Mouse (Mus musculus) hindbrain, embryonic 10.5 days (tissue): ENCODE results near the gene Rflna. TPM values are rescaled to one million over a fixed set of nuclear protein-coding genes. Genes with fewer than 3 reads are reported as not detected.

Source experiments
- DNase-seq: peaks from one replicate; pipeline ENCODE4 v3.0.0-alpha.2; 2017; ENCODE audit warnings: low spot score
- H3K27ac ChIP-seq: fragments of 300-500 bp; sonication (generic); 2 replicates; pipeline ENCODE4 v1.5.1; 2016; ENCODE audit warnings: mild to moderate bottlenecking, moderate library complexity
- H3K27me3 ChIP-seq: fragments of 300-500 bp; sonication (generic); 2 replicates; pipeline ENCODE4 v1.6.1; 2016; ENCODE audit warnings: mild to moderate bottlenecking; ENCODE audit not compliant: poor library complexity, insufficient read depth, severe bottlenecking
- H3K36me3 ChIP-seq: fragments of 300-500 bp; sonication (generic); 2 replicates; pipeline ENCODE4 v1.6.1; 2016; ENCODE audit warnings: mild to moderate bottlenecking, moderate library complexity
- H3K4me1 ChIP-seq: fragments of 300-500 bp; sonication (generic); replicated peaks from 2 replicates; pipeline ENCODE4 v1.6.1; 2016; ENCODE audit warnings: mild to moderate bottlenecking
- H3K4me3 ChIP-seq: fragments of 300-500 bp; sonication (generic); 2 replicates; pipeline ENCODE4 v1.5.1; 2016; ENCODE audit warnings: mild to moderate bottlenecking, moderate library complexity
- H3K9me3 ChIP-seq: fragments of 300-500 bp; sonication (generic); 2 replicates; pipeline ENCODE4 v1.6.1; 2016; ENCODE audit warnings: mild to moderate bottlenecking, moderate library complexity
- WGBS: fragments of 180-500 bp; shearing (Covaris S2); methylation state at CpG from one replicate; pipeline ENCODE4 v1.1.7; 2016; 5-methylcytosine and 5-hydroxymethylcytosine counted together
- polyA plus RNA-seq: library from polyadenylated mRNA; unstranded; fragments of >200 nt; fragmentation: Nextera tagmentation; extraction: Ambion mirVana; gene quantifications from 2 replicates; pipeline ENCODE4 v1.2.1, GENCODE M21; 2016

The Rflna gene
- polyA plus RNA-seq, 1 experiment from 2014 or later: 4.3 TPM

DNA sequence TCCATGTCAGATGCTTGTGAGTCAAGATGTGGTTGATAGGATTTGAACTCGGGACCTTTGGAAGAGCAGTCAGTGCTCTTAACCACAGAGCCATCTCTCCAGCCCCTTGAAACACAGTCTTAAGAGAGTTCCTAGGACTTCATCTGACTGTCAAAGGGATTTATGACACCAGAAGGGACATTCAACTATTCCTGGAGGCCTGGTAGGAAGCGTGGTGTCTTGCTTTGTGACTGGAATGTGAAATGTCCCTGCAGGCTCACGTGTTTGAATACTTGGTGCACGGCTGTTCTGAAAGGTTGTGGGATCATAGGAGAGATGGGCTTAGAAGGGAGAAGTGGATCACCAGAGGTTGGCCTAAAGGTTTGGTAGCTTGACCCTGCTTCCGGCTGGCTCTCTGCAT is 16.4 kb upstream of the Rflna start:
- H3K9me3 ChIP-seq: peaks cover 18% of the 10 kb centered on the region
- no peak overlapping the region for H3K4me3 ChIP-seq
- H3K27me3 ChIP-seq: no peaks in the 10 kb centered on the region
- H3K4me1 ChIP-seq: 0 out of 2 replicates have a peak, but pooled peaks cover 3% of the 10 kb centered on the region
- DNase-seq: no peak
- 84% methylated on average over 5 of the region's 5 CpGs for WGBS
- no peak overlapping the region for H3K27ac ChIP-seq
- 0 out of 2 replicates have a peak, but pooled peaks cover 4% of the 10 kb centered on the region for H3K36me3 ChIP-seq

DNA sequence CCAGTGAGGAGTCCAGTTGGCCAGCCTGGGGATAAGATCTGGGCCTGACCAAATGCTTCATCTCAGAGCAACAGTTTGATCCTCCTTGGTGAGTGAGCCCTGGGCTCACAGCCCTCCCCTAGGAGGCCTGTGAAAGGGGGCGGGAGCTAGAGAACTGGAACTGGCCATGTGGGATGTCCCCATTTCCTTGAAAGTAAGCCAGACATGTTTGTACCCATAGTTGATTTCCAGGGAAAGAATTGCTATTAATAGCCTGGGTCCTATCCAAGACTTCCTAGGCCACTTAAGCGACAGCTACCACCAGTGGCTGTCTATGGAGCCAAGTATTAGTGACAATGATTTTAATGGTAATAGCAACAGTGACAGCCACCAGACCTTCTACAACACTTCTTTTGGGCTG is 13.3 kb upstream of the Rflna start:
- H3K9me3 ChIP-seq: no peaks in the 10 kb centered on the region
- H3K27ac ChIP-seq: no peak overlapping the region
- no peaks in the 10 kb centered on the region for H3K27me3 ChIP-seq
- H3K4me1 ChIP-seq: 0 out of 2 replicates have a peak, but pooled peaks cover 8% of the 10 kb centered on the region
- DNase-seq: no peak
- 88% methylated on average over 2 of the region's 2 CpGs for WGBS
- H3K4me3 ChIP-seq: no peak overlapping the region
- H3K36me3 ChIP-seq: no peaks in the 10 kb centered on the region

DNA sequence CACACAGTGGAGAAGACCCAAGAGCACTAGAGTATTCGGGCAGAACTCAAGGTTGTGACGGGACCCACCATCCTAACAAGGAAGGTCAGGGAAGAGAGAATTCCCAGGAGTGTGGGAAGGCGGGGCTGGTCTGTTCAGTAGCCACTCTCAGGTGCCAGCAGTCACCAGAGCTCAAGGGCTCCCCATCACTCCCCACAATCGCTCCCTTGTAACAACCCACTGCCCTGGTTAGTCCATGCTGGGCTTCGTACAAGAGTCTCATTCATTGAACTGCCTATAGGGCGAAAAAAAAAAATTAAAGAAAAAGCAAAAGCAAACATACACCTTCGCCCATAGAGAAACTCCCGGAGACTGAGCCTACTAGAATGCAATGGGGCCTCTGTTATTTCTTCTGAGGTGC is 10.7 kb upstream of the Rflna start:
- DNase-seq: no peak

DNA sequence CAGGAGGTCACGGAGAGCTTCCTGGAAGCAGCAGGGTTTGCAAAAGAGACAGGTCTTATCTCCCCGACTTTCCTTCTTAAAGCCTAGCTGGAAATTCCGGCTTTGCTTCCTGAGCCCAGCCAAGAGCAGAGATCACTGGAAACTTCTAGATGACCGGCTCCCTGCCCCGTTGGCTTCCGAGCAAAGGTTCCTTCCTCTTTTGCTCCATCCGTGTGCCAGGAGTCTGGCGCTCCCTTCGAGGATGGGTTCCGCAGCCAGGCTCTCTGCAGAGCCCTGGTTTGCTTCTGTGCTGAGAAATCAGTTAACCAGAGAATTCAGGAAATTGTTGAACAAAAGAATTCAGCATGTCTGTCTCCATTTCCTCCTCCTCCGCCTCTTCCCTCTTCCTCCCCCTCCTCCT is 10.1 kb upstream of the Rflna start:
- H3K4me1 ChIP-seq: peaks cover 19% of the 10 kb centered on the region
- no peak overlapping the region for H3K4me3 ChIP-seq
- H3K27me3 ChIP-seq: no peaks in the 10 kb centered on the region
- H3K27ac ChIP-seq: peak overlapping the region; percentile 40
- no peaks in the 10 kb centered on the region for H3K36me3 ChIP-seq
- WGBS: 74% methylated on average over 11 of the region's 11 CpGs
- no peaks in the 10 kb centered on the region for H3K9me3 ChIP-seq
- DNase-seq: no peak

More for the DNA sequence above, 10.7 kb upstream of the Rflna start:
- Histone ChIP-seq H3K27me3 (no peaks in the 10 kb centered on the region), H3K4me3 (no peak overlapping the region), H3K9me3 (no peaks in the 10 kb centered on the region), H3K4me1 (0 out of 2 replicates have a peak, but pooled peaks cover 14% of the 10 kb centered on the region), H3K36me3 (no peaks in the 10 kb centered on the region), H3K27ac (no peak overlapping the region)
- 80% methylated on average over 8 of the region's 8 CpGs for WGBS

DNA sequence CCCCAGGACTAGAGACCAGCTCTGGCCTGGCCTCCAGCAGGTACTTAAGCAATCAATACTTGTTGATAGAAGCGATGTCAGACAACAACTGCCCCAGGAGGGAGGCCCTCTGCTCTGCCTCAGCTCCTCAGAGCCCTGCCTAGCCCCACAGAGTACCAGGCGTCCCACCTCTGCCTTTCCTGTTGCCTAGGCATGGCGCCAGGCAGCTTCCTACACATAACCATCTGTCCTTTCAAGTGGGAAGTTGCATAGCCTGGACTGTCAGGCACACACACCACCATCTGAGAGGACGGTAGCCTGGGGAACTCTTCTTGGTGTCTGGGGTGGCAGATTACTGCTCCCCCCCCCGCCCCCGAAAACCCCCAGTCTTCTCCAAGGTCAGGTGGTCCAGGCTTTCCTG is 6.2 kb upstream of the Rflna start:
- peaks cover 44% of the 10 kb centered on the region for H3K4me1 ChIP-seq
- no peak for DNase-seq
- 75% methylated on average over 6 of the region's 6 CpGs for WGBS
- H3K4me3 ChIP-seq: no peak overlapping the region
- H3K27ac ChIP-seq: peak overlapping the region; percentile 53; the same call in 1 of the 2 replicates
- H3K9me3 ChIP-seq: peaks cover 5% of the 10 kb centered on the region; the same call in 1 of the 2 replicates
- H3K27me3 ChIP-seq: no peaks in the 10 kb centered on the region
- no peaks in the 10 kb centered on the region for H3K36me3 ChIP-seq

DNA sequence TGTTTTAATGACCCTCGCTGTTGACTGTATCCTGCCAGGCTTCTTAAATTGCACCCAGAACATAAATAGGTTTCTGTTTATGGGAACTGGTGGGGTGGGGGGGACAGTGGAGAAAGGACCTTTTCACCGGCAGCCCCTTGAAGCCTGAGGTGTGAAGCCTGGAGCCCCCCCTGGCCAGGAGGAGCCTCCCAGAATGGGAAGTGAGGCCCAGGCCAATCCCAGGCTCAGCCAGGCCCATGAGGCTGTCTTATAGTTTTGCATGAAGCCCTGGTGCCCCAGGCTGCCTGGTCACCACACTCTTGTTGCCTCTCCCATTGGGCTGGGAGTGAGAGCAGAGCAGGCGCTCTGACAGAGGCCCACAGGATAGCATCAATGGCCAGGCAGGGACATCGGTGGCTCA is 5.1 kb upstream of the Rflna start:
- peaks cover 49% of the 10 kb centered on the region for H3K4me1 ChIP-seq
- H3K27me3 ChIP-seq: peaks cover 11% of the 10 kb centered on the region
- DNase-seq: no peak
- H3K9me3 ChIP-seq: peaks cover 5% of the 10 kb centered on the region; the same call in 1 of the 2 replicates
- WGBS: 88% methylated on average over 4 of the region's 4 CpGs
- no peak overlapping the region for H3K4me3 ChIP-seq
- H3K27ac ChIP-seq: peak overlapping the region; percentile 53
- H3K36me3 ChIP-seq: no peaks in the 10 kb centered on the region

DNA sequence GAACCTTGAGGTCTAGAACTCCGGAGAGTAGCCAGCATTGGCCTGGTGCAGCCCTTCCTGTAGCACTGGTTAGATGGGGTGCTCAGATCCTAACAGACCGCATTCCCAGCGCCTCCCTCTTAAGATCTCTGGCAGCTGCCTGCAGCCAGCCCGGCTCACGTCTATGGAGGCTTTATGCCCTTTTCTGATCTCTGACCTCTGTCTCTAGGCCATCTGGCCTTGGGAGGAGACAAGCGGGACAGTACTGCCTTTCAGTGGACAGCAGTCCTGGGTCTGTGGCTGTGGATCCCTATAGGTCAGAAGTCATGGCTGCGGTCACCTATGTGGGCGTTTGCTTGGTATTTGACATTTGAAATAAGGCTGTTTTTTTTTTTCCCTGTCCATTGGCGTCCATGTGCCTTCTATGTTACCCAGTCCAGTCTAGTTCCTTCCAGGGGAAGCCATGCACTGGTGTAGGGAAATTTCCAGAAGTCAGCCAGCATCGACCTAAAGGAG is 2.2 kb upstream of the Rflna start:
- Histone ChIP-seq H3K4me3 (no peak overlapping the region), H3K27me3 (peaks cover 40% of the 10 kb centered on the region), H3K36me3 (no peaks in the 10 kb centered on the region), H3K4me1 (peaks cover 66% of the 10 kb centered on the region), H3K27ac (peak overlapping the region; percentile 70; the same call in 1 of the 2 replicates), H3K9me3 (peaks cover 5% of the 10 kb centered on the region; the same call in 1 of the 2 replicates)
- 44% methylated on average over 10 of the region's 10 CpGs for WGBS
- peak; percentile 49 for DNase-seq

DNA sequence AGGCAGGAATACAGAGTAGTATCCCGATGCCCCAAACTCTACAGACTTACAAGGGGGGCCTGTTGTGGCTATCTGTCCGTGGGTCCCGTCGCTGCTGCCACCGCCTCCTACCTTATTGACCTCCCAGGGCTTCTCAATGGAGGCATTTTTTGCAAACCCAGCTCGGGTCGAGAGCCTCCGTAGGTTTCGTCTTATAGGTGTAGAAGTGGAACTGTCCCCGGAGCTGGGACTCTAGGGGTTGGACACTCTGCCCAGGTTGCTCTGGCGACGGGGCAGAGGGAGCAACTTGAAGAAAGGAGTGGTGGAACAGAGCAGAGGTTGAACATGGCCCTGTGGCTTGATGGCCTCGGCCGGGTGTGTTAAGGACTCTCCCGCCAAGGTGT is 843 bp downstream of the Rflna start:
- Histone ChIP-seq H3K27me3 (peaks cover 45% of the 10 kb centered on the region), H3K36me3 (peaks cover 6% of the 10 kb centered on the region; the same call in 1 of the 2 replicates), H3K27ac (peak overlapping the region; percentile 75; the same call in 1 of the 2 replicates), H3K4me1 (peaks cover 63% of the 10 kb centered on the region), H3K9me3 (peaks cover 5% of the 10 kb centered on the region; the same call in 1 of the 2 replicates), H3K4me3 (peak overlapping the region; percentile 56)
- WGBS: 14% methylated on average over 15 of the region's 15 CpGs
- no peak for DNase-seq

DNA sequence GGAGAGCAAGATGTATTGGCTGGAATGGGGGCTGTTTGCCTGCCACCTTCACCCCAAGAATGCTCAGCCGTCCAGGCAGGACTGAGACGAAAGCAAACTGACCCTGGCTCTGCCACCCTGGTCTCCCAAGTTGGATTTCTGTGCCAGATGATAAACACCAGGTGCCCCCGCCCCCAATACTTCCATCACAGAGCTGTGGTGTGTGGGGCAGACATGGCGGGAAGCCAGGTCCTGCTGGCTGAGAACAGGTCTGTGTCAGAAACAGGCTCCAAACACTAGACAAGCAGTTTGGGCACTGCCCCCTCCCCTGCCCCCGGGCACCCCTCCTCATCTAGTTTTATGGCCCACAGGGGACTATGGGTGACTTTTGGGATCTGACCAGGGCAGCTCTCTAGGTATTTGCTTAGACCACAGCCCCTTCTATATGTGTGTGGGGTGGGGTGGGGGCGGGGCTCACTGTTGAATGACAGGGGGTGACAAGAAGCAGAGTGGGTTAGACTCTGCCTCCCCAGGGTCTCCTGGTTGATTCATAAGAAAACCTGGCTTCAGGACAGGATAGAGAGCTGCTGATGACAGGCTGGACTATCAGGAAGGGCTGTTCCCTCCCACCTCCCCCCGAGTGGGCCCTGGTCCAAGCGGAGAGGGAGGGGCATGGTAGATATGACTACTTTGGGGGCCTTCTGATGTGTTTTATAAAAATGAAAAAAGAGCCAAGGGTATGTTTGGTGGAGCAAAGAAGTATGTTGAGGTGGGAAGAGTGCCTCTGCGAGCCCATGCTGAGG is 3.0 kb downstream of the Rflna start:
- Histone ChIP-seq H3K27me3 (peaks cover 45% of the 10 kb centered on the region), H3K9me3 (peaks cover 5% of the 10 kb centered on the region; the same call in 1 of the 2 replicates), H3K36me3 (peaks cover 27% of the 10 kb centered on the region), H3K4me1 (peaks cover 43% of the 10 kb centered on the region), H3K27ac (no peak overlapping the region), H3K4me3 (no peak overlapping the region)
- DNase-seq: no peak
- 73% methylated on average over 9 of the region's 9 CpGs for WGBS

DNA sequence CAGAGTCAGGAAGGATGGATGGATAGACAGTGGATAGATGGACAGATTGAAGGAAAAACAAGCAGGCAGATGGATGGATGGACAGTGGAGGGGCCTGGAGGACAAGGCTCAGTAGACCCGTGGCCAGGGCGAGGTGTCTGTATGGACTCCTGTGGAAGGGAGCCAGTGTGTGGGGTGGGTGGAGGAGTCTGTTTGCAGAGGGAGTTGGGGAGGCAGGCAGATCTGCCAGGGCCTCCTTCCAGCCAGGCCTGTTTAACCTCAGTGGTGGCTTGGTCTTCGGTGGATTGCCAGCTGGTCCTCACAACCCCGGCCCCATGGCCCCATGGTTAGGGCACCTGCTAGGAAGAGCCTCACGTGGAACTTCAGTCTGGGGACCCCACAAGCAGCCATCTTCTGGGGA is 3.9 kb downstream of the Rflna start:
- peaks cover 44% of the 10 kb centered on the region for H3K27me3 ChIP-seq
- no peak overlapping the region for H3K27ac ChIP-seq
- H3K4me1 ChIP-seq: peaks cover 43% of the 10 kb centered on the region
- H3K36me3 ChIP-seq: peaks cover 35% of the 10 kb centered on the region
- WGBS: 82% methylated on average over 5 of the region's 5 CpGs
- H3K4me3 ChIP-seq: no peak overlapping the region
- no peaks in the 10 kb centered on the region for H3K9me3 ChIP-seq
- DNase-seq: no peak

DNA sequence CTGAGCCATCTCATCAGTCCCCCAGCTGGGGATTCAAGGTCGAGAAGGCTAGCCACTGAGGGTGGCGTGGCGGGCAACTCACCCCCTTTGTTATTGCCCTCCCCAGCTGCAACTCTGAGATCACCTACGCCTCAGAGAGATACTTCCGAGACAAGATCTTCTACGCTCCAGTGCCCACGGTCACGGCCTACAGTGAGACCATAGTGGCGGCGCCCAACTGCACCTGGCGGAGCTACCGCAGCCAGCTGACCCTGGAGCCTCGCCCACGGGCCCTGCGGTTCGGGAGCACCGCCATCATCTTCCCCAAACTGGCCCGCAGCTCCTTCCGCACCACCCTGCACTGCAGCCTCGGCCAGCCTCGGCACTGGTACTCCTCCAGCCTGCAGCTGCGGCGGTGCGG is 8.1 kb downstream of the Rflna start:
- H3K36me3 ChIP-seq: peaks cover 76% of the 10 kb centered on the region

DNA sequence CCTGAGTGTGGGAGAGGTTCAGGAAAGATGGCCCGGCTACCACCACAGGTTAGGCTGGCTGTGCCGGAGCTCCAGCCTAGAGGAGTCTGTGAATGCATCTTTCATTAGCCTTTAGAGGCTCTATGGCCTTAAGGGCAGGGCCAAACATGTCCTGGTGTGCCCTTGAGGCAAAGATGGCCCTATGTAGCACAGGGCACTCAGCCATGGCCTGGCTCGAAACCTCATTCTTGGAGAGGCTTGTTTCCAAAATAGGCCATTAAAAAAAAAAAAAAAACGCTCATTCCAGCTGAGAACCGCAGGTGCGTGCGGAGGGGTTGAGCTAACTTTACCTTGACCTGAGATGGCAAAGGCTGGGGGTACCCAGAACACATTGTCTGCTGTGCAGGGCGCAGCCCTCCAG is 8.6 kb downstream of the Rflna start:
- Histone ChIP-seq H3K4me3 (no peak overlapping the region), H3K4me1 (peaks cover 7% of the 10 kb centered on the region; the same call in 1 of the 2 replicates), H3K27ac (no peak overlapping the region), H3K9me3 (no peaks in the 10 kb centered on the region), H3K27me3 (no peaks in the 10 kb centered on the region), H3K36me3 (peaks cover 81% of the 10 kb centered on the region)
- whole genome bisulfite sequencing: 93% methylated on average over 8 of the region's 8 CpGs
- no peak for DNase-seq

More for the DNA sequence above, 8.1 kb downstream of the Rflna start:
- H3K27me3 ChIP-seq: peaks cover 1% of the 10 kb centered on the region; the same call in 1 of the 2 replicates
- 88% methylated on average over 24 of the region's 24 CpGs for WGBS
- DNase-seq: no peak
- peak overlapping the region; percentile 29; the same call in 1 of the 2 replicates for H3K27ac ChIP-seq
- peaks cover 12% of the 10 kb centered on the region for H3K4me1 ChIP-seq
- no peak overlapping the region for H3K4me3 ChIP-seq
- no peaks in the 10 kb centered on the region for H3K9me3 ChIP-seq

DNA sequence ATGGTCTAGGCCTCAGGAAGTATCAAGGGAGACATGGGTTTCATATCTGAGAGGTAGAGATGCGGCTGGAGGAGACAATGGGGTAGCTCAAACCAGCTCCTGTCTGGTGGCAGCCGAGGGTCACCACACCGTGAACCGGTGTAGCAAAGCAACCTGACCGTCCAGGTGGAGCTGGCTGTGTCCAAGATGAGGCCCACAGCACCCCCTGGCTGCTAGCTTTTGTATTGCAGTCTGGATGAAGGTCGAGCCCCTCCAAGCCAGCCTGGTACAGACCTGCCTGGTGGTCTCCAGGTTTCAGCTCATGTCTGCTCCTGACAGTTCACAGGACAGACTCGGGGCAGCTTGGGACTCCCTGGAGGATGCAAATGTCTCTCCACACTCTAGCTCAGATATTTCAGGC is 11.5 kb downstream of the Rflna start:
- Histone ChIP-seq H3K27me3 (no peaks in the 10 kb centered on the region), H3K9me3 (no peaks in the 10 kb centered on the region), H3K27ac (no peak overlapping the region), H3K4me1 (peaks cover 12% of the 10 kb centered on the region), H3K36me3 (peaks cover 97% of the 10 kb centered on the region), H3K4me3 (no peak overlapping the region)
- 64% methylated on average over 7 of the region's 7 CpGs for WGBS
- peak; percentile 72 for DNase-seq
